Mouse (Mus musculus) MN1 (cell line): ENCODE measurements around the gene Olfr788.

ENCODE experiments used
- DNase-seq: peaks from one replicate; pipeline ENCODE4 v3.0.0-alpha.2; 2016; ENCODE audit warnings: low spot score

Gene Olfr788

GRCm38 (mm10) chr10:129470698-129471097, at the start of gene Olfr788:
Gene Olfr788 (plus strand): TSS chr10:129470998.
- no peak for DNase-seq

- DNase-seq: no peak
Measured at GRCm38 (mm10) chr10:129427006-129427405, 43.8 kb upstream of the Olfr788 start, which contains the start of gene Olfr786. Gene Olfr786 (plus strand): TSS chr10:129427306.

- no peak for DNase-seq
Measured at GRCm38 (mm10) chr10:129461562-129461961, 9.2 kb upstream of the Olfr788 start, which contains the start of gene Olfr787. Gene Olfr787 (plus strand): TSS chr10:129461862.

GRCm38 (mm10) chr10:129473256-129473655, 2.5 kb downstream of the Olfr788 start:
- DNase-seq: no peak

GRCm38 (mm10) chr10:129473723-129474122, 2.9 kb downstream of the Olfr788 start:
- DNase-seq: no peak

- no peak for DNase-seq
Measured at GRCm38 (mm10) chr10:129484452-129484851, 13.7 kb downstream of the Olfr788 start, which contains the start of gene Olfr789. Gene Olfr789 (plus strand): TSS chr10:129484752.

GRCm38 (mm10) chr10:129490101-129490500, 19.3 kb downstream of the Olfr788 start:
- no peak for DNase-seq

- no peak for DNase-seq
Measured at GRCm38 (mm10) chr10:129498192-129498591, 27.4 kb downstream of the Olfr788 start, which contains the start of gene Olfr790. Gene Olfr790 (plus strand): TSS chr10:129498492.

- no peak for DNase-seq
Measured at GRCm38 (mm10) chr10:129521492-129521891, 50.7 kb downstream of the Olfr788 start, which contains the start of gene Olfr791. Gene Olfr791 (plus strand): TSS chr10:129521792.
